Mouse (Mus musculus) B cell, adult 2 months (primary cell): ENCODE data around the gene Atp2b2.

Experiments used
- DNase-seq, 2 experiments: peaks; one replicate each; pipeline ENCODE4 v3.0.0; 2022

The Atp2b2 gene

DNA sequence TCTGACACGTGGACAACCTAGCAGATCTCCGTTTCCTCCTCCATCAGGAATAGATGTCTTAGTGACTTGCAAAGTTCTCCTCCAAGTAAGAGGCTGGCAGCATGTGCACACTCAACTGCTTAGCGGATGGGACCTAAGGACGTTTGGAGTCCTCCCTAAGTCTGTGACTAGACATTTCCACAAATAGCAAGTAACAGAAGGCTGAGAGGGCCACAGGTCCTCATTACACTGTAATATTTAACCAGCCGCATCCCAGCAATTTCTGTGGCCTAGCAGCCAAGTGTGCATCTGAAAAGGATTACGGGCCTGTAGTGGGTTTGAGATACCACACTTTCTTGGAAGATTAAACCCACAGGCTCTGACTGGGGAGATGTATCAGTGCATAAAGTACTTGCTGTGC, 30.4 kb downstream of the Atp2b2 start:
- DNase-seq, result no peak

GRCm38 (mm10) chr6:114003796-114004195, 38.6 kb downstream of the Atp2b2 start:
- no peak for DNase-seq

DNA sequence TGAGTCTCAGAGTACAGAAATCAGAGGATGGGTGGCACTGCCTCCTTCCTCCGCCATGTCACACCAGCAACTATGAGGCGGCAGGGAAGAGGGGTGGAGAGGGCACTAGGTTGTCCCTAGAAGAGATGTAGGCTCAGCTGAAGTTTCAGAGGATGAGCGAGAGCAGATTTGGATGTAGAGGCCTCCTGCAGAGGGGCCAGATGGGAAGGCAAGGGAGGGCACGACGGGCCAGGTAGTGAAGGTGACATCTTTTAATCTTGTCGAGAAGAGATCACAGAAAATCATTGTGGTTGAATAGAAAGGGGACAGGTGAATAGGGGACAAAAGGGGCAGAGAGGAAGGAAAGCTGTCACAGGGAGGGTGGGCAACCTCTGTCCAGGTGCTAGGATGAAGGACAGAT, 41.5 kb downstream of the Atp2b2 start:
- no peak for DNase-seq

DNA sequence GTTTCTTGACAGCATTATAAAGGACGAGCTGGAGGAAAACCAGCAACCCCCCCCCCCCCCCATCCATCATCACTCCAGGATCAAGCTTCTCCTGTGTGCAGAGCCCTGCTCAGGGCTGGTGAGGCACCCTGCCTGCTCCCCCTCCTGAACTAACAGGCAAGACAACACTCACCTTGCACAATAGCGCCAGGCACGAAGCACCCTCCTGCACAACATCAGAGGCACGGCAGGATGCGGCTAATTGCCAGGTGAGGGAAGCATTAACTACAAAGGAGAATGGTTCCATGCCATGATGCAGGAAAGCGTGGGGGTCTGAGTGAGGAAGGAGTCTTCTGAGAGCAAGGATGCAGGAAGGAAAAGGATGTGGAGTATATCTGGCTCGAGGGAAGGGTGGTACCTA, 42.1 kb downstream of the Atp2b2 start:
- DNase-seq, result no peak

GRCm38 (mm10) chr6:113998413-113998812, 44.0 kb downstream of the Atp2b2 start:
- no peak for DNase-seq

DNA sequence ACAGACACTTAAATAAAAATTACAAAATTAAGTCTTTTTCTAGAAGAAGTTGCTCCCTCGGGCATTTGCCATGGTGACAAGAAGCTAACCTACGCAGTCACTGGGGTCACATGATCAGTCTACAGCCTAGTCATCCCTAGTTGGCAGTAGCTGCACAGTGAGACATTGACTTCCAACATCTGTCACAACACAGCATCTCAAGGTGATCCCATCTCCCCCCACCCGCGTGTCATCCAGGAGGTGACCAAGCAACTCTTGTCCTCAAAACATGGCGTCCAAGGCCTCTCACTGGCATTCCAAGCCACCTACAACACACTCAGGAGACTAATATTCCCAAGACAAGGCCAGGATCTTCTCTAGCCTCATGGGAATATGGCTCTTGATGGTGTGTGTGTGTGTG, 48.2 kb downstream of the Atp2b2 start:
- no peak for DNase-seq

DNA sequence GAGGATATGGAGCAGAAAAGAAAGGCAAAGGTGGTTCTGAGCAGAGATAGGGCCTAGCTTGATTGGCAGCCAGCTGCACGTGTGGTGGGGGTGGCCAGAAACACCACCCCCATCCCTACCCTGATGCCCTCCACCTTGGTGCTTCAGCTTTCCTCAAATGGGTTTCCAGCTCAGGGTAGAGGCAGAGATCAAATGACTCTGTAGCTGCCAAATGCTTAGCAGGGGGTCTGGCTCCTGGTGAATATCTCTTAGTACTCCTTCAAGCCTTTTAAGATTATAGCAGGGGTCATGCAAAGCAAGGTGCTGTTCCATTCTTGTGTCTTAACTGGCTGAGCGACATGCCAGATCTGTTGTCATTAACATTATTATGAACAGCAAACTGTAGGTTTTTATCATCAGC, 50.3 kb downstream of the Atp2b2 start:
- DNase-seq, result no peak

DNA sequence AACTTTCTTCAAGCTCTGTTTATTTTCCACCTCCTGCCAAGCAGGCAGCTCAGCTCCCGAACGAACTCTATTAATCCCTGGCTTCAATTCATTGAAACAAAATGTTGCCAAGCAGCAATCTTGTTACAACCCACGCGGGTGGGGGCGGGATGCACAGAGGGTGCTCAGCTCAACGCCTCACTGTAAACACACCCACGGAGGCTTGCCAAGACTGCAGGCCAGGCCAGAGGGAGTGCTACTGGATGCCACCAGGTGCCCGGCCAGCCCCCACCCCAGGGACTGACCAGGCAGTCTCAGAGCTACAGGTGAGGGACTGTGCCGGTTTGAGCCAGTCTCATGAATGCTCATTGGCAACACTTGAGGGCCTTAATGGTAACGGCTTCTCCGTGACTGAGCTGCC, 50.9 kb downstream of the Atp2b2 start:
- DNase-seq, result no peak

- DNase-seq, result peak in 1 of 2 experiments; percentile 2
These were observed 52.4 kb downstream of the Atp2b2 start for GRCm38 (mm10) chr6:113990044-113990443.

DNA sequence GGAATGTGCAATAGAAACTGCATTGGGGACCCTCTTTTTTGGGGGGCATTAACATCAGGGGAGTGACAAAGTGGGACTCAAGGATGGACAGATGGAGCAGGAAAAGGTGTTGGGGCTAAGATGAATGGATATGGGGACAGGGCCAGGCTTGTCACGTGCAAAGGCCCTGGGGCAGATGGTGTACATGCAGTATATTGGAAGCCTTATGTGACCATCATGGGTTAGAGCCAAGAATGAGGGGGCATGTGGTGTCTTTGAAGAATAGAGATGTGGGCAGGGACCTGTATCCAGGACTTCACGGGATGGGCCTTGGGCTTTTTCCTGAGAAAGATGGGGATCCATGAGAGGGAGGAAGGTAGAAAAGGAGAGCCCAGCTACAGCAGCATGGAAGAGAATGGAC, 53.9 kb downstream of the Atp2b2 start:
- no peak for DNase-seq

DNA sequence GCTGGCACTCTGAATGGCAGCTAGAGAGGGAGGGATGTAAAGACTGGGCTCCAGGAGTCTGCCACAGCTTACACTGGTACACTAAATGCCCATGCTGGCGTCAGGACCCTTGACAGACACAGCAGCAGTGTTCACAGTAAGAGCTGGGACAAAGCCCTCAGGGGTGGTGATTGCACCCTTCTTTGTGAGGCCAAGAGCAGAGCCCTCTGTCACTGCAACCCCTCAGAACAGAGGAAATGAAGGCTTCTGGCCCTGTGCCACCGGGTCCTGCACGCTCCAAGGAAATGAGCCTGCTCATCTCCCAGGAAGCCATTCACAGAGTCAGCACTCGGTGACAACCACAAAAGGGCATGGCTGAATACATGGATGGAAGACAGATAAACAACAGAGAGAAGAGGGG, 55.7 kb downstream of the Atp2b2 start:
- no peak for DNase-seq

DNA sequence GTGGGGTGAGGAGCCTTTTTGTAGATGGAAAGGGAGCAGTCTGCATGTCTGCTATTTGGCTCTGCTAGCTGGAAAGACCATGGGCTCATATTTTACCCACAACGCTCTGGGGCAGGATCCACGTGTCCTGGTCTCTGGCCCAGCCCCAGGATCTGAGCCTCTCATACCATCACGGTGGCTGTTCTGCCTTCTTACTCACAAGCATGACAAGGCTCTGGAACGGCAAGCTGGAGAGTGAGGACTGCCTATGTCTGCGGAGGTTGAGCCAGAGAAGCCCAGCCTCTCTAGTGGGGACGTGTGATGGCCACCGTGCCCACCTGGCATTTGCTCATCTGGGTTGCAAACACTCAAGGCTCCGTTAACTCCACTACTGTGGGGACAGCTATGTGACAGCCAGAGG, 63.7 kb downstream of the Atp2b2 start:
- no peak for DNase-seq

- no peak for DNase-seq
These were observed 64.2 kb downstream of the Atp2b2 start for GRCm38 (mm10) chr6:113978091-113978650.

GRCm38 (mm10) chr6:113970900-113971299, 71.5 kb downstream of the Atp2b2 start:
- no peak for DNase-seq

GRCm38 (mm10) chr6:113970464-113970863, 71.9 kb downstream of the Atp2b2 start:
- DNase-seq, result no peak

DNA sequence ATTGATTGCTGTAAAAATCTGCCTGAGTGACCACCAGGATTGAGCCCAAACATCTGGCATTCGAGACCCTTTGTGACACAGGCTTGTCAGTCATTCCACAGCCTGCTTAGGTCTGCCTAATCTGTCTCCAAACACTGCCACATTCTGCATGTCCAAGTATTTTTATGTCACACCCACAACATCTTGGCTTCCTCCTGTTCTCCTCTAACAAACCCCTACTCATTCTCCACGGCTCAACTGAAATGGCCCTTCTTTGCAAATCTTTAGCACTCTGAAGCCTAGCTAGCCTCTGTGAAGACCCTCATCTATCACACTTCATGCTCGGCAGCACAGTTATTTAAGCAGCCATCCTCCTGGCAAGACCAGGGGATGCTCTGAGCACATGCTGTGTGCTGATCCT, 72.7 kb downstream of the Atp2b2 start:
- no peak for DNase-seq

DNA sequence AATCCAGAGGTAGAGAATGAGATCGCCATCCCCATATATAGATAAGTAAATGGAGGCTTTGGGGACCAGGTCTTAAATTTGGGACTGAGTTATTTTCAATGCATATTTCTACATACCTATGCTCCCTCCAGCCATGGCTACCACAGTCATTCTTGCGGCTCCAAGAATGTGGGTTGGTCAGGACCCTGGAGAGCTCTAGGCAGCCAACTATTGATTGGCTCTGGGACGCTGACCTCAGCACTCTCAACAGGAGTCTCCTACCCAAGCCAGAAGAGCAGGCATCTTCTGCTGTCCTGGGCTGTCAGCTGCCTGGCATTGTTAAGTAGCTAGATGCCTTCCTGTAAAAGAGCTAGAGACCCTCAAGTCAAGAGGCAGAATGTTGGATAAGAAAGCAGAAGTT, 79.6 kb downstream of the Atp2b2 start:
- DNase-seq, result no peak

- DNase-seq, result no peak
These were observed 80.8 kb downstream of the Atp2b2 start for GRCm38 (mm10) chr6:113961658-113962057.

- DNase-seq, result no peak
These were observed 83.1 kb downstream of the Atp2b2 start for GRCm38 (mm10) chr6:113959336-113959735.

- no peak for DNase-seq
These were observed 83.7 kb downstream of the Atp2b2 start for GRCm38 (mm10) chr6:113958714-113959113.

GRCm38 (mm10) chr6:113958003-113958402, 84.4 kb downstream of the Atp2b2 start:
- DNase-seq, result no peak

GRCm38 (mm10) chr6:113957232-113957940, 85.0 kb downstream of the Atp2b2 start:
- no peak for DNase-seq

DNA sequence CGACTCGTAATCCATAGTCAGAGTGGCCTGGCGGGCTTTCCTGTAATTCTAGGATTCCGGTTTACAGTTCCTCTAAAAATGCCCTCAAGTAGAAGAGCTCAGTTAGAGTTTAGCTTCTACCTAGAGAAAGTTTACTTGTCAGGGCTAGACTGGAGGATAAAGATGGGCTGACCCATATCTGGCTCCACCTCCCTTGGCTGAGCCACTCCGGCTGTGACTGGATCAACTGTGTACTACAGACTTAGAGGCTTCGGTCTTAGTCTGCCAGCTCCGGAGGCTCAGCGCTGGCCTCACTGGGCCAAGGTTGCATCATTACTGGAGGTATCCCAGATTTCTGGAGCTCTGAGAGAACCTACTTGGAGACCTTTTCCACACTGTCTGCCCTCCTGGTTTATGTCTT, 94.9 kb downstream of the Atp2b2 start:
- DNase-seq, result no peak

- no peak for DNase-seq
These were observed 100.1 kb downstream of the Atp2b2 start for GRCm38 (mm10) chr6:113942355-113942754.

- no peak for DNase-seq
These were observed 101.1 kb downstream of the Atp2b2 start for GRCm38 (mm10) chr6:113941324-113941723.
